Mouse (Mus musculus) 416B (cell line): ENCODE results near the gene Mark2.
A peak's percentile ranks its signal among the peaks of the same experiment; 100 is the strongest.

Experiments used
- DNase-seq: peaks from one replicate; pipeline ENCODE4 v3.0.0; 2011; ENCODE audit warnings: low read depth

The Mark2 gene

DNA sequence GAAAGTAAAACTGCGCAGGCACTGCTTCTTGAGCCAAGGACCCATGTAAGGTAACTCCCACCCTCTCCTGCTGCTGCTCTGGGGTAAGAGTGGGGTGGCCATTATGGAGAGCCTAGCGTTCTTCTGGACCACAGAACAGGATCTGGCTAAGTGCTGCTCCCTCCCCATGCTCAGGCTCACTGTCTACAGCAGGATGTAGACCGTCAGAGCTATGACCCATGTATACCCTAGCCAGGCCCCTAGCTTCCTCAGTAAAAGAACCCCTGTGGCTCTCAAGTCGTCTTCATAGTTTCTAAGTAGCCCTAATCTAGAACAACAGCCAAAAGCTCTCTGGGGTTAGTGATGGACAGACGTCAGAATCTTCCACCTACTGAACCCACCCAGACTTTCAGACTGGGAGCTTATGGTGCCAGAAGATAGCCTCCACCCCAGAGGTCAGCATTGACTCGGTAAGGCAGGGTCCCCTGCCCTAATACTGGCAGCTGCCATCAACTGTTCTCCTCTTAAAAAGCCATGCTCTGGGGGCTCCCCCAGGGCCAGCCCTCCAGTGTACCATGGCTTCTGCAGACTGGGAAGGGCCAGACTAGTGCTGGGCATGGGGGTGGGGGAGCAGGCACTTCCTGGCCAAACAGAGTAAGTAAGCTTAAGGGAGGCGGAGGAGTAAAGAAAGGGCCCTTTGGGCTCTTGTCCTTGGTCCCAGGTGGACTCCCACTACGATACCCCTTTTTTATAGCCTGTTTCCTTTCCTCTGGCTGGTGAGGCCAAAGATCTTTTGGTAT, 47.4 kb downstream of the Mark2 start:
- DNase-seq: no peak

GRCm38 (mm10) chr19:7291958-7292709, 49.5 kb downstream of the Mark2 start:
- DNase-seq: no peak

DNA sequence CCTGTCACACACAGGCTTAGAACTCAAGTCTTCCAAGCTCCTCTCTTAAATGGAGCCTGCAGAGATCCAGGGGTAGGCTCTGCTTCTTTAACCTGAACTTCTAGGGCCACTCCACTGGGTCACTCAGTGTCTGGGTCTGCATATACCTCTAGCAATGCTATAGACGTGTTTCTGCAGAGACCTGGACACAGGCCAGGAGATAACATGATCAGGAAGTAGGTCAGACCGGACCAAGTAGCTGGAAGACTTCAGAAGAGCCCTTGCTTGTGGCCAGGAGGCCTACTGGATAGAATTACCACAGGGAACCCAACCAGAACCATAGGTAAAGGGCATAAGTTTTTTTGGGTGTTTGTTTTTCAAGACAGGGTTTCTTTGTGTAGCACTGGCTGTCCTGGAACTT, 51.9 kb downstream of the Mark2 start:
- peak; percentile 54 for DNase-seq

DNA sequence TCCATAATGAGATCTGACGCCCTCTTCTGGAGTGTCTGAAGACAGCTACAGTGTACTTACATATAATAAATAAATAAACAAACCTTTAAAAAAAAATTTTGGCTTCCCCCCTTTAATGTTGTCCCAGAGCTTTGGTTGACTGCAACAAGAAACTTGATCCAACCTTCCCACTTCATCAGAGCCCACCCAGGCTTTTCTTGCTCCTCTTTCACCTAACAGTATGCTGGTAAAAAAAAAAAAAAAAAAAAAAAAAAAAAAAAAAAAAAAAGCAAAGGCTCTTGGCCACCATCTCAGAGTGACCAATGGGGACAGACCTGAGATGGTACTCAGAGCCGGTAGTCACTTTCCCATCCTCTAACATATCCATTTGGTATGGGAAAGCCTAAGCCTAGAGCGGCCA, 53.4 kb downstream of the Mark2 start:
- DNase-seq: no peak

DNA sequence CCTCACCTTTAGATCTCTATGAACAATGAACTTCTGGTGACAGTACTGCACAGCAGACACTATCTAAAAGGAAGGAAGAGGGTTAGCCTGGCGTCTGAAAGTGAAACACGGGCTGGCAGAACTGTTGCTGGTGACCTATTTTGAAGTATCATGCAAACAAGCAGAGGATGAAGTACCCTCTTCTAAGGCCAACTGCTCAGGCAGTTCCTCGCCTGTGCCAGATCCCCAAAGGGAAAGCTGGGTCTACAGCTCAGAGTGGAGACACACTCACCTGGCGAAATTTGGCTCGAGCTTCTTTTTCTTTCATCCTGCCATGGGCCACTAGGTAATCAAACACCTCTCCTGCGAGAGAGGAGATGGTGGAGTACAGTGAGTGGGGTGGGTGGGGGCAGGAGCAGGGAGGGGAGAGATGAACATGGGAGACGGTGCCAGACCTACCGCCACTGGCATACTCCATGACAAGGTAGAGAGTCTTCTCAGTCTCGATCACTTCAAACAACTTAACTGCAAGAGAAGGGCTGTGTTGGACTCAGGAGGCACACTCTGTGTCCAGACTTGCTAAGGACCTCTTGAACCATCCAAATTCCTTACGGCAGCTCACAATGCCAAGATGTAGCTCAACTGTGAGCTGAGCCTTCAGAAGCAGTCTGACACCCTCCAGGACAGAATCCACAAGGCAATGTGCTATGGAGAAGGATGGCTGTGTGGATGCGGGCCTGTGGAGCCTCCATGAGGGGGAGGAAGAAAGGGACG, 54.9 kb downstream of the Mark2 start:
- no peak for DNase-seq

DNA sequence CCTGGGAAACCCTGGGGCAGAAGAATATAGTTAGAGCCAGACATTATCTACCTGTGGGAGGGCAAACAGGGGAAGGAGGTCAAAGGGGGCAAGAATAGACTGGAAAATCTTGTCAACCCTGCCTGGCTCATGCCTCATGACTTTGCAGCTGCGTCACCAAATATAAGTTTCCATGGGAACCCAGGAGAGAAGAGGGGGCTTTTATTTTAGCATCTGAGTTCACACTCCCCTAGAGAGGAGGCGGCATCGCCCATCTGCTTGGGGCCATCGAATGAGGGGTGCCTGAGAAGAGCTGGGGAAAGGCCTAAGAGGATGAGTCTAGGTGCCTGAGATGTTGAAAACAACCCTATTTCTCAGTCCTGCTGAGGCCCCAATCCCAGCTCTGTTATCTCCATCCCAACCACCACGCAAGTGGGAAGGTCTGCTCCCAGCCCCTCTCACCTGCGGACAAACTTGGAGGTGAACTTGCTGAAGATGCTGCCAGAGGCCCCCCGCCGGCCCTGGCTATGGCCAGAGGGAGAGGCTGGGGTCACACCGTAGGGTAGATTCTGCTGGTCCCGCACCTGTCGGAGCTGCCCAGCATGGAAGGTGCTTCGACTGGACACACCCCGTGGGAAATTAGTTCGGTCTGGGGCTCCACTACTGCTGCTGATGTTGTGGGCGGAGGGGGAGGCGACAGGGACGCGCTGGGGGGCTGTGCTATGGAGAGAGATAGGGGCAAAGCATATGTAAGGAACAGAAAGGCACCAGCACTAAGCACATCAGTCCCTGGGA, 60.9 kb downstream of the Mark2 start:
- no peak for DNase-seq

DNA sequence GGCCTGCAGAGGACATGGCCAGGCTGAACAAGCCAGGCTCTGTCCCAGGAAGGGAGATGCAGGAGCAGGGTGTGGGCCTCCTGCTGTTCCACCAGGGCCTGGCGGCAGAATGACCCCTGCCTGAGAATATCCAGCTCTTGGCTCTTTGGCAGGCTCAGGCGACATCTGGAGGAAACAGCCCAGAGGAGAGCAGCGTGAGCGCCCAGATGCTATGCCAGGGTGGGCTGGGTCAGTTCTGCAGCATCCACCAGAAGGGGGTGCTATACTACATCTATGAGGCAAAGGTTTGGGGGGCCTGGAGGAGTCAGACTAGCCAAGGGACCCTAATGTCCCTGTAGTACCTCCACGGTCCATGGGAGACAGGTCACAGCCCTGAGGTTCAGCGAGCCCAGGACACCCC, 62.5 kb downstream of the Mark2 start:
- DNase-seq: peak; percentile 44

GRCm38 (mm10) chr19:7278200-7278906, 63.3 kb downstream of the Mark2 start:
- DNase-seq: no peak

- no peak for DNase-seq
Measured at GRCm38 (mm10) chr19:7276796-7277195, 64.9 kb downstream of the Mark2 start.

- no peak for DNase-seq
Measured at GRCm38 (mm10) chr19:7276053-7276659, 65.5 kb downstream of the Mark2 start.

DNA sequence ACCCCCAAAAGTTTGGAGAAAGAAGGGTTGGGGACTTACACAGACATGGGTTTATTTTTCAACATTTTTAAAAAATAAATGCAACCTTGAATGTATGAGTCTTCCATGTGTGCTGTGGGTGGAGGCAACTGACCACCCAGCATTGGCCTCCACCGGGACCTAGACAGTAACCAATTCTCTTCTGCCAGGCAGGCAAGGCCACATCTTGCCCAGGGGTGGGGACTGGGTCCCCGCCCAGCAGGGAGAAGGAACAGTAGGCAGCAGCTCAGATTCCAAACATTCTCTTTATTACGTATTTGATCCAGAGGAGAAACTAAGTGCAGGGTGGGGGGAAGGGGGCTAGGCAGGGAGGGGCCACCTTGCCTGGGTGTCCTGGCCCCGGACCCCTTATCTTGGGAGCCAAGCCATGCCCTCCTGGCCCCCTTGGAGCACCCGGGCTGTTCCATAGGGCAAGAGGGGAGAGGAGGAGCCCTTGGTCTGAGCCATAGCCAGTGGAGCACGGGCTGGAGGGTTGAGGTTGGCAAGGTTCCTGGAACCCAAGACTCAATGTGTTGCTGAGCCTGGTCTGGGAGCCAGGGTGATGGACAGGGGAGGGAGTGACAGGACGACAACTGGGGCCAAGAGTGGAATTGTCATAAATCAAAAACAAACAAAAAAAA, 66.4 kb downstream of the Mark2 start:
- no peak for DNase-seq

DNA sequence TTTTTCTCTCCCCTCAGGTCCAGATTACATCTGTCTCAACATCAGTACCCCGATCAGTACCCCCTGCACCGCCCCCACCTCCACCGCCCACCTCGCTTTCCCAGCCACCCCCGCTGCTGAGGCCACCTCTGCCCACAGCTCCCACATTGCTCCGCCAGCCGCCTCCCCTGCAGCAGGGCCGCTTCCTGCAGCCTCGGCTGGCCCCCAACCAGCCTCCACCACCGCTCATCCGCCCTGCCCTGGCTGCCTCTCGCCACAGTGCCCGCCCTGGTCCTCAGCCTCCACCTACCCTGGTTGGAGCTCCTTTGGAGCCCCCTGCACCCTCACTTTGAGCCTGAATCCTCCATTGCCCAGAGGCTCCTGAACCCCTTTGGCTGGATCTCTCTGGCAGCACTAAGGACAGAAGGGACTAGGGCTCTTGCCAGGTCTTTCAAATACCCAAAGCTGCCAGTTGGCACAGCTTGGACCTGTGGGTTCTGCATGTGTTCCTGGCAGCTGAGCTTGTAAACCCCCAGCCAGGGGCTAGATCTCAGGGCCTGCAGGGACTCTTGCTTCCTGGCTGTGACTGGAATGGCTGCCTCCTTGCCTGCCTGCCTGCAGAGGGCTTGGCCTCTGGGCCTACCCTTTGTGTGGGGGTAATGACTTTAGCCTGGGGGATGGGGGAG, 67.2 kb downstream of the Mark2 start:
- no peak for DNase-seq

- peak; percentile 63 for DNase-seq
Measured at GRCm38 (mm10) chr19:7273486-7273885, 68.2 kb downstream of the Mark2 start.

- DNase-seq: peak; percentile 53
Measured at GRCm38 (mm10) chr19:7269290-7270044, 72.2 kb downstream of the Mark2 start.

DNA sequence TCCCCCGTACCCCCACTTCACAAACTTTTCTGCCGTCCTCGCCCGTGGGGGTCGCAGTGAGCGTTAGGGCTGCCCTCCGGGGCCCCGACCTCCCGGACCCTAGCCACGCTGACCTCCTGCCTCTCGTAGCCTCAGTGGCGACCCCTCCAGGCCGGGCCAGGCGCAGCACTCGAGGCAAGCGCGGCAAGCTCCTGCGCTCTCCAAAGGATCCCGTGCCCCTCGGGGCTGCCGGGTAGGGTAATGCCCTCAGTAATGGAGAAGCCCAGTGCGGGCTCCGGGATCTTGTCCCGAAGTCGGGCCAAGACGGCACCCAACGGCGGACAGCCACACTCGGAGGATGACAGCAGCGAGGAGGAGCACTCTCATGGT, 73.0 kb downstream of the Mark2 start:
- peak; percentile 86 for DNase-seq

DNA sequence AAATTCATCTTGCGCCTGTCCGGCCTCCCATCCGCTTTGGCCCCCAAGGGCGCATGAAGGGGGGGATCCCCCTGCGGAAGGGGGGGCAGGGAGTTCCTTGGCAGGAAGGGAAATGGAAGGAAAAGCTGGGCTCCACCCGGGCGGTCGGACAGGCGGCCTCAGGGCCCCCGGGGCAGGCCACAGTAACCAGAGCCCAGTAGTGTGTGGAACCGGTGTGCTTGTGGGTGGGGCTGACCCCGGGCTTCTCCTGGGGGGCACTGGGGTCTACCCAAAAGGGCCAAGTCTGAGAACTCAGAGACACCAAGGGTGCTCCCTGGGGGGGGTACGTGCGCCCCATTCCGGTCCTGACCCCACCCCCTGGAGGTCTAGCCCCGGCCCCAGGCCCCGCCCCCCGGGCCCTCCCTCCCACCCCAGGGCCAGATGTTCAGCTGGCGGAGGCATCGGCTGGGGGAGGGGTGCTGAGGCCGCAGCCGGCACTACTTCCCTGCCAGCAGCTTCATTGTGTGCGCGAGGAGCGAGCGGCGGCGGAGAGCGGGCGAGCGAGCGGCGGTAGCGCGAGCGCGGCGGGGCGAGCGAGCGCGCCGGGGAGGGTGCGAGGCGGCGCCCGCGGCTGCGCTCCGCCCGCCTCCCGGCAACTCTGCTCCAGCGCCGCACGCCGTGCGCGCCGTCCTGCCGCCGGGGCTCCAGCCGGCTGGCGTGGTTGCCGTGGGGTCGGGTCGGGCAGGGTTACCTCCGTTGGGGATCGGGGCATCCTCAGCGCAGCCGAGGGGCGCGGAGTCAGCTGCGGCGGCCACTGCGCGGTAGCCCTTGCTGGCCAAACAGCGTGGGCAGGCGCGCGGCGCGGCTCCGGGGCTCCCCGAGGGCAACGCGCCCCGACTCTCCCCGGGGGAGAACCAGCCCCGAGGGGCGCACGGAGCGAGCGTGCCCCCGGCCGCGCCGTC, 73.6 kb downstream of the Mark2 start:
- peak; percentile 87 for DNase-seq

DNA sequence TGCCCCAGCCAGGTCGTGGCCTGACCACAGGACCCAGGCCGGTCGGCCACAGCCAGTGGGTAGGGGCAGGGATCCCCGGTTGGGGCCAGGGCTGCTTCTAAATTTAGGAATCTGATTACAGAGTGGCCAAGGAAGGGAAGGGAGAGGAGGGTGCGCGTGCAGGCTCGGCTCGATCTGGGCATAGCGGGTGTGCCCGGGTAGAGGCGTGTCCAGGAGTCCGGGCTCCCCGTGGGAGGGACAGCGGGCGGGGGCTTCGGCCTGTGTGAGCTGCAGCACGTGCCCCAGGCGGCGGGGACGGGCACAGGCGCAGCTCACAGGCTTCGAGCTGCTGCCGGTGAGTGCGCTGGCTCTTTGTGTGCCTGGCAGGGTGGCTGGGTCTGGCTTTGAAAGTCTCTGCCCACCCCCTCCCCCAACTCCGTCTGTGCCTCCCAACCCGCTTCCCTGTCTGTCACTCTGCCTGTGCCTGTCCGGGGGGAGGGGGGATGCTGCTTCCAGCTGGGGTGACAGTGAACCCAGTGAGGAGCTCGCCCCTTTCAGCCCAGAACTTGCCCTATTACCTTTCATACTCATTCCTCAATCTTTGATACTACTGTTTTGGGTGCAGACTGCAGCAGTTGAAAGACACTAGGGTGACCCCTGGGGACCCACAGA, 74.4 kb downstream of the Mark2 start, which contains the start of gene Rcor2:
Gene Rcor2, plus strand, starts transcription at position 235 of the 651 bp plus-strand sequence.
- peak; percentile 92 for DNase-seq
